Mouse (Mus musculus) spleen, adult 2 months (tissue): Measurements from ENCODE around the gene Gm20388. TPM values are rescaled to one million over a fixed set of nuclear protein-coding genes. Genes with fewer than 3 reads are reported as not detected.

ENCODE experiments used
- DNase-seq, 2 experiments: peaks; one replicate each; pipeline versions ENCODE4 v3.0.0 to v3.0.0-alpha.2; 2012 to 2021; ENCODE audit warnings: low spot score in 2 of 2, low read depth in 1 of 2
- H3K27ac ChIP-seq: fragments of 200-500 bp; 2 replicates; pipeline ENCODE4 v1.5.1; 2012; ENCODE audit warnings: low read length, inconsistent platforms; ENCODE audit not compliant: insufficient read depth
- H3K27me3 ChIP-seq: fragments of 200-500 bp; 2 replicates; pipeline ENCODE4 v1.6.1; 2012; ENCODE audit warnings: mild to moderate bottlenecking, moderate library complexity, low read length, inconsistent platforms; ENCODE audit not compliant: control insufficient read depth, insufficient read depth
- H3K36me3 ChIP-seq: fragments of 200-500 bp; 2 replicates; pipeline ENCODE4 v1.6.1; 2012; ENCODE audit warnings: mild to moderate bottlenecking, low read length, inconsistent platforms; ENCODE audit not compliant: control insufficient read depth, insufficient read depth
- H3K4me1 ChIP-seq: fragments of 200-500 bp; 2 replicates; pipeline ENCODE4 v1.6.1; 2011; ENCODE audit warnings: inconsistent platforms; ENCODE audit not compliant: control insufficient read depth, insufficient read depth, insufficient read length
- H3K4me3 ChIP-seq: fragments of 200-500 bp; 2 replicates; pipeline ENCODE4 v1.5.1; 2011; ENCODE audit warnings: mild to moderate bottlenecking, inconsistent platforms; ENCODE audit not compliant: insufficient read depth, insufficient read length; ENCODE audit errors: extremely low read depth
- CTCF ChIP-seq: fragments of 200-500 bp; IDR thresholded peaks from 2 replicates; pipeline ENCODE4 v1.5.1; 2011; ENCODE audit warnings: mild to moderate bottlenecking, inconsistent platforms; ENCODE audit not compliant: insufficient read depth, insufficient read length, insufficient replicate concordance; ENCODE audit errors: extremely low read depth
- POLR2A ChIP-seq: fragments of 200-500 bp; IDR thresholded peaks from 2 replicates; pipeline ENCODE4 v1.6.1; 2011; ENCODE audit warnings: low read depth, low read length, inconsistent platforms
- WGBS: fragments of 180-500 bp; shearing (Covaris S2); methylation state at CpG from one replicate; pipeline ENCODE4 v1.1.7; 2018; 5-methylcytosine and 5-hydroxymethylcytosine counted together
- polyA plus RNA-seq: library from polyadenylated mRNA; depleted of rRNA; stranded (reverse); fragments of >200 nt; gene quantifications from 2 replicates; pipeline ENCODE4 v1.2.3, GENCODE M21; 2012

Gm20388 gene
- polyA plus RNA-seq, 1 experiment, result 26.1 TPM

GRCm38 (mm10) chr8:123816939-123817338 lies 3906.3 kb downstream of the Gm20388 start:
- H3K27me3 ChIP-seq, result no peaks in the 10 kb centered on the region
- TF ChIP-seq POLR2A, result no peak
- no peak for TF ChIP-seq CTCF
- no peaks in the 10 kb centered on the region for H3K4me1 ChIP-seq
- no peak overlapping the region for H3K4me3 ChIP-seq
- 93% methylated on average over 8 of the region's 8 CpGs for WGBS
- no peak overlapping the region for H3K27ac ChIP-seq
- H3K36me3 ChIP-seq, result no peaks in the 10 kb centered on the region
- no peak for DNase-seq

GRCm38 (mm10) chr8:123817747-123818146 lies 3907.1 kb downstream of the Gm20388 start:
- H3K27me3 ChIP-seq, result no peaks in the 10 kb centered on the region
- TF ChIP-seq CTCF, result no peak
- TF ChIP-seq POLR2A, result no peak
- 95% methylated on average over 11 of the region's 11 CpGs for WGBS
- no peak overlapping the region for H3K4me3 ChIP-seq
- H3K36me3 ChIP-seq, result no peaks in the 10 kb centered on the region
- no peak for DNase-seq
- no peaks in the 10 kb centered on the region for H3K4me1 ChIP-seq
- H3K27ac ChIP-seq, result no peak overlapping the region

GRCm38 (mm10) chr8:123819683-123820610 lies 3909.3 kb downstream of the Gm20388 start:
- Histone ChIP-seq H3K36me3 (no peaks in the 10 kb centered on the region), H3K27ac (no peak overlapping the region), H3K4me1 (no peaks in the 10 kb centered on the region), H3K4me3 (no peak overlapping the region), H3K27me3 (no peaks in the 10 kb centered on the region)
- WGBS, result 85% methylated on average over 19 of the region's 19 CpGs
- DNase-seq, result no peak
- TF ChIP-seq CTCF (no peak), POLR2A (no peak)

- Histone ChIP-seq H3K27ac (no peak overlapping the region), H3K4me3 (no peak overlapping the region), H3K36me3 (no peaks in the 10 kb centered on the region), H3K27me3 (no peaks in the 10 kb centered on the region), H3K4me1 (no peaks in the 10 kb centered on the region)
- WGBS, result 84% methylated on average over 6 of the region's 6 CpGs
- DNase-seq, result no peak
- TF ChIP-seq CTCF (no peak), POLR2A (no peak)
Measured at GRCm38 (mm10) chr8:123820780-123821179, 3910.1 kb downstream of the Gm20388 start.

- no peak overlapping the region for H3K4me3 ChIP-seq
- TF ChIP-seq CTCF (no peak), POLR2A (no peak)
- no peaks in the 10 kb centered on the region for H3K4me1 ChIP-seq
- H3K36me3 ChIP-seq, result no peaks in the 10 kb centered on the region
- 94% methylated on average over 10 of the region's 10 CpGs for WGBS
- DNase-seq, result no peak
- H3K27ac ChIP-seq, result no peak overlapping the region
- H3K27me3 ChIP-seq, result no peaks in the 10 kb centered on the region
Measured at GRCm38 (mm10) chr8:123823111-123823510, 3912.5 kb downstream of the Gm20388 start.

- TF ChIP-seq POLR2A (no peak), CTCF (no peak)
- Histone ChIP-seq H3K36me3 (no peaks in the 10 kb centered on the region), H3K27me3 (no peaks in the 10 kb centered on the region), H3K4me3 (no peak overlapping the region), H3K27ac (no peak overlapping the region), H3K4me1 (no peaks in the 10 kb centered on the region)
- 93% methylated on average over 18 of the region's 18 CpGs for WGBS
- DNase-seq, result no peak
Measured at GRCm38 (mm10) chr8:123823532-123824123, 3913.0 kb downstream of the Gm20388 start.
